Mouse (Mus musculus): ENCODE measurements around the gene Hdac10. TPM values are rescaled to one million over a fixed set of nuclear protein-coding genes. Genes with fewer than 3 reads are reported as not detected.

The Hdac10 gene
- total and polyA plus RNA-seq, 3 experiments: 23.3 to 26.6 TPM; not detected in 1

DNA sequence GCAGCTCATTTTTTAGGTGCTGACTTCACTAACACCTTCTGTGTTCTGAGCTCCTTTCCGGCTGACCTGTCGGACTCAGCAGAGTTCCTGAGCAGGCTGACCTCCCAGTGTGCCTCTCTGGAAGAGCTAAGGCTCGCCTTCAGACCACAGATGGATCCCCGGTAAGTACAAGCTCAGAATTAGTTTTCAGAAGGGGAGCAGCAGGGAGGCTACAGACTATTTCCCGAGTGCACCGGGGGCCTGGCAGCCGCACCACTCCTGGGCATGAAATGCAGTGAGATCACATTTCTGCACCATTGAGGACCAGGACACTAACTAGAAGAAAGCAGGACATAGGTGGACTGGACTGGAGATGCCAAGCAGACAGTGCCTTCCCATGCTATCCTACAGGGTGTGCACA, 29.9 kb downstream of the Hdac10 start:
- no peaks in the 10 kb centered on the region for H3K4me1 ChIP-seq (ENCODE audit: control insufficient read depth in 1 of 2, insufficient read depth in 2 of 2, low read length in 2 of 2)
- DNase-seq (ENCODE audit: low read depth, low spot score): no peak
- H3K9ac ChIP-seq (ENCODE audit: control insufficient read depth, low read depth, low read length, poor library complexity, severe bottlenecking): no peak overlapping the region
- TF ChIP-seq MXI1 (IDR thresholded peaks at IDR 0.05; ENCODE audit: low read depth, low read length): no peak
- TF ChIP-seq POLR2AphosphoS2 (IDR thresholded peaks at IDR 0.05; ENCODE audit: low read length): 0 out of 2 replicates have a peak, but pooled peaks have one; percentile 2
- no peak for TF ChIP-seq MYC (IDR thresholded peaks at IDR 0.05; ENCODE audit: low read depth, low read length)
- TF ChIP-seq JUND (IDR thresholded peaks at IDR 0.05; ENCODE audit: low read depth, low read length): no peak
- no peak for TF ChIP-seq MAFK (IDR thresholded peaks at IDR 0.05; ENCODE audit: borderline replicate concordance, low read depth, low read length)
- TF ChIP-seq GATA1 (IDR thresholded peaks at IDR 0.05; ENCODE audit: low read depth, low read length): no peak
- TF ChIP-seq NRF1 (IDR thresholded peaks at IDR 0.05; ENCODE audit: insufficient read depth, low read depth, low read length, poor library complexity, severe bottlenecking): no peak
- no peak for TF ChIP-seq ELF1 (IDR thresholded peaks at IDR 0.05; ENCODE audit: low read depth, low read length)
- no peak overlapping the region for H3K27ac ChIP-seq (ENCODE audit: control insufficient read depth, low read depth, low read length)
- H3K4me3 ChIP-seq (ENCODE audit: control insufficient read depth in 1 of 2, insufficient read depth in 1 of 2, low read depth in 2 of 2, low read length in 2 of 2): no peak overlapping the region
- H3K36me3 ChIP-seq (ENCODE audit: control insufficient read depth in 1 of 2, insufficient read depth in 2 of 2, low read length in 2 of 2): peaks cover 0 to 6% of the 10 kb centered on the region in 2 experiments; a peak in 2 of 4 replicates
- no peaks in the 10 kb centered on the region for H3K9me3 ChIP-seq (replicated peaks; ENCODE audit: insufficient read depth, low read length)
- H3K27me3 ChIP-seq (ENCODE audit: control insufficient read depth in 1 of 2, insufficient read depth in 2 of 2, low read length in 2 of 2): no peaks in the 10 kb centered on the region
- no peaks in the 10 kb centered on the region for H3K79me2 ChIP-seq (ENCODE audit: control insufficient read depth, insufficient read depth, low read length, poor library complexity)

DNA sequence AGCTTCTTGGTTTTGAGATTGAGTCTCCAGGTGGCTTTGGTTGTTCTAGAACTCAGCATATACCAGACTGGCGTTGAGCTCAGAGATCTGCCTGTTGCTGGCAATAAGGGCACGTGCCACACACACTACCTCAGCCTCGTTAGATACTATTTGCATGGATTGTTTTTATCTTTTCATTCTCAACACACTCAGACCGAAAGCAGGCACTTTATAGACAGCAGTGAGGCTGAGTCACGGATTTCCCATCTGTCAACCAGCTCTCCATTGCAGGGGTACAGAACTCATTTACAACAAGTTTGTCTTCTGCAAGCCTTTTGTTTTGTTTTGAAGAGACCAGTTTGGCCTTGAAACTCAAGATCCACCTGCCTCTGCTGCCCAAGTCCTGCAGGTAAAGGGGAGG, 31.1 kb downstream of the Hdac10 start:
- no peak overlapping the region for H3K9ac ChIP-seq (ENCODE audit: control insufficient read depth, low read depth, low read length, poor library complexity, severe bottlenecking)
- peaks cover 0 to 6% of the 10 kb centered on the region in 2 experiments; a peak in 2 of 4 replicates for H3K36me3 ChIP-seq (ENCODE audit: control insufficient read depth in 1 of 2, insufficient read depth in 2 of 2, low read length in 2 of 2)
- no peaks in the 10 kb centered on the region for H3K9me3 ChIP-seq (replicated peaks; ENCODE audit: insufficient read depth, low read length)
- H3K79me2 ChIP-seq (ENCODE audit: control insufficient read depth, insufficient read depth, low read length, poor library complexity): no peaks in the 10 kb centered on the region
- no peak overlapping the region for H3K27ac ChIP-seq (ENCODE audit: control insufficient read depth, low read depth, low read length)
- no peak overlapping the region for H3K4me3 ChIP-seq (ENCODE audit: control insufficient read depth in 1 of 2, insufficient read depth in 1 of 2, low read depth in 2 of 2, low read length in 2 of 2)
- no peaks in the 10 kb centered on the region for H3K4me1 ChIP-seq (ENCODE audit: control insufficient read depth in 1 of 2, insufficient read depth in 2 of 2, low read length in 2 of 2)
- H3K27me3 ChIP-seq (ENCODE audit: control insufficient read depth in 1 of 2, insufficient read depth in 2 of 2, low read length in 2 of 2): no peaks in the 10 kb centered on the region
- no peak for TF ChIP-seq SIN3A (IDR thresholded peaks at IDR 0.05; ENCODE audit: low read length)
- no peak for TF ChIP-seq MYC (IDR thresholded peaks at IDR 0.05; ENCODE audit: low read depth, low read length)
- TF ChIP-seq CHD1 (IDR thresholded peaks at IDR 0.05; ENCODE audit: low read depth, low read length): no peak
- no peak for DNase-seq (ENCODE audit: low read depth, low spot score)

DNA sequence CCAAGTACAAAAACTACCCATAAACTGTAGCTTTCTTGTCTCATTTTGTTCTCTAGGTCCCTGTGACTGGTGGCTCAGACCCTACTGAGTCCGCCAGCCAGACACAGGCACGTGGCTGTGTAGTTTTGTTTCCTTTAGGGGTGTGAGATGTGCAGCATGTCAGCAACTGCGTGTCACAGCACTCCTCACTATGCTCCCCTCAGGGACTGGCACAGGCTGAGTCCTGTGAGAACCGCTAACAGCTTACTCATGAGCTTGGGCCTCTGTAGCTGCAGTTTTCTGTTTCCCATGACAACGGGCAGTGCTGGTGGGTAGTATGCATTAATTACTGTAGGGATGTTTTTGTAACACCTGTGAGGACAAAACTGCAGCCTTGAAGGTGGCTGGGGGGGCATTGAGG, 36.3 kb downstream of the Hdac10 start:
- H3K9ac ChIP-seq (ENCODE audit: control insufficient read depth, low read depth, low read length, poor library complexity, severe bottlenecking): no peak overlapping the region
- H3K4me1 ChIP-seq (ENCODE audit: control insufficient read depth in 1 of 2, insufficient read depth in 2 of 2, low read length in 2 of 2): peaks cover 2% of the 10 kb centered on the region in 2 experiments; a peak in 2 of 4 replicates
- no peaks in the 10 kb centered on the region for H3K27me3 ChIP-seq (ENCODE audit: control insufficient read depth in 1 of 2, insufficient read depth in 2 of 2, low read length in 2 of 2)
- no peak overlapping the region for H3K4me3 ChIP-seq (ENCODE audit: control insufficient read depth in 1 of 2, insufficient read depth in 1 of 2, low read depth in 2 of 2, low read length in 2 of 2)
- H3K9me3 ChIP-seq (replicated peaks; ENCODE audit: insufficient read depth, low read length): no peaks in the 10 kb centered on the region
- DNase-seq (ENCODE audit: low read depth, low spot score): no peak
- TF ChIP-seq POLR2AphosphoS2 (IDR thresholded peaks at IDR 0.05; ENCODE audit: low read length) (peak; percentile 17; the same call in 1 of the 2 replicates), GABPA (IDR thresholded peaks at IDR 0.05; ENCODE audit: low read depth, low read length) (no peak), USF2 (IDR thresholded peaks at IDR 0.05; ENCODE audit: borderline replicate concordance in 1 of 2, insufficient read depth in 1 of 2, low read depth in 1 of 2, low read length in 2 of 2) (no peak), BHLHE40 (IDR thresholded peaks at IDR 0.05; ENCODE audit: borderline replicate concordance, low read depth, low read length) (no peak)
- H3K27ac ChIP-seq (ENCODE audit: control insufficient read depth, low read depth, low read length): no peak overlapping the region
- H3K36me3 ChIP-seq (ENCODE audit: control insufficient read depth in 1 of 2, insufficient read depth in 2 of 2, low read length in 2 of 2): peaks cover 0 to 6% of the 10 kb centered on the region in 2 experiments; a peak in 2 of 4 replicates
- peaks cover 3% of the 10 kb centered on the region; the same call in 1 of the 2 replicates for H3K79me2 ChIP-seq (ENCODE audit: control insufficient read depth, insufficient read depth, low read length, poor library complexity)
